Mouse (Mus musculus) spleen, adult 12 weeks (tissue): ENCODE measurements around the gene Abcc6.
"Not testable (repeated sequence)": the region's sequence is repeated elsewhere in the genome, so short reads cannot be mapped to it uniquely, and the experiment has no call there.

Experiments used
- DNase-seq: peaks from one replicate; pipeline ENCODE4 v3.0.0; 2022; ENCODE audit warnings: low spot score

The Abcc6 gene

GRCm38 (mm10) chr7:46028681-46029080, 1.4 kb downstream of the Abcc6 start:
- DNase-seq, result no peak

GRCm38 (mm10) chr7:46025436-46025835, 4.7 kb downstream of the Abcc6 start:
- no peak for DNase-seq

GRCm38 (mm10) chr7:46021951-46022350, 8.2 kb downstream of the Abcc6 start:
- DNase-seq, result no peak

- DNase-seq, result no peak
Observed at GRCm38 (mm10) chr7:46019594-46019993, 10.5 kb downstream of the Abcc6 start.

GRCm38 (mm10) chr7:46013266-46014010, 16.7 kb downstream of the Abcc6 start:
- no peak for DNase-seq

GRCm38 (mm10) chr7:46012121-46012520, 18.0 kb downstream of the Abcc6 start:
- no peak for DNase-seq

GRCm38 (mm10) chr7:46009578-46009977, 20.5 kb downstream of the Abcc6 start:
- no peak for DNase-seq

- DNase-seq, result peak; percentile 19
Observed at GRCm38 (mm10) chr7:46002748-46003147, 27.4 kb downstream of the Abcc6 start.

- no peak for DNase-seq
Observed at GRCm38 (mm10) chr7:46000577-46000976, 29.5 kb downstream of the Abcc6 start.

GRCm38 (mm10) chr7:45992470-45992869, 37.6 kb downstream of the Abcc6 start:
- DNase-seq, result no peak

- DNase-seq, result no peak
Observed at GRCm38 (mm10) chr7:45988344-45988743, 41.8 kb downstream of the Abcc6 start.

- DNase-seq, result no peak
Observed at GRCm38 (mm10) chr7:45986893-45987292, 43.2 kb downstream of the Abcc6 start.

GRCm38 (mm10) chr7:45981612-45982011, 48.5 kb downstream of the Abcc6 start:
- no peak for DNase-seq

GRCm38 (mm10) chr7:45974512-45974911, 55.6 kb downstream of the Abcc6 start:
- no peak for DNase-seq

GRCm38 (mm10) chr7:45974103-45974502, 56.0 kb downstream of the Abcc6 start:
- DNase-seq, result no peak

GRCm38 (mm10) chr7:45973271-45973687, 56.8 kb downstream of the Abcc6 start:
- no peak for DNase-seq

GRCm38 (mm10) chr7:45971831-45972723, 58.0 kb downstream of the Abcc6 start:
- DNase-seq, result no peak

- DNase-seq, result no peak
Observed at GRCm38 (mm10) chr7:45956611-45957010, 73.5 kb downstream of the Abcc6 start.

- no peak for DNase-seq
Observed at GRCm38 (mm10) chr7:45949061-45949460, 81.0 kb downstream of the Abcc6 start.

GRCm38 (mm10) chr7:45943280-45943679, 86.8 kb downstream of the Abcc6 start:
- DNase-seq, result not testable (repeated sequence)

GRCm38 (mm10) chr7:45941986-45942385, 88.1 kb downstream of the Abcc6 start:
- DNase-seq, result no peak

- no peak for DNase-seq
Observed at GRCm38 (mm10) chr7:45939836-45940235, 90.3 kb downstream of the Abcc6 start.

GRCm38 (mm10) chr7:45935114-45935513, 95.0 kb downstream of the Abcc6 start:
- no peak for DNase-seq
